Mouse (Mus musculus): ENCODE results near the gene Zfp277. TPM values are rescaled to one million over a fixed set of nuclear protein-coding genes. Genes with fewer than 3 reads are reported as not detected.

Zfp277 gene
- polyA plus RNA-seq, 1 experiment from 2014 or later: 38.9 TPM

DNA sequence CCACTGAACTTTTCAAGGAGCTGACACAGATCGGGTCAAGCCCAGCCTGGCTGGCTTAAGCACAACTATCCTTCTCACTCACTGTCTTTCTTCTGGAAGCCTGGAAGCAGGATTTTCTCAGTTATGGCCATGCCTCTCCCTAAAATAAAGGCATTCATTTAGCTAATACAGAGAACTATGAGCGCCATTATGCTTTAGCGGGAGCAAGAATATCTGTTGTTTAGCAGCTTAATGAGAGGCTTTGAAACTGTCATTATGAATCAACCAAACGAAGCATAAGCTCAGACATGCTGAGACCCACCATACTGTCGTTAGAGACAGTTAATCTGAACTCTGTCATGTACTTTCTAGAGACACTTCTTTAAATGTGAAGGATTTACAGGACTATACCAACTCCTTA, 120.9 kb downstream of the Zfp277 start:
- no peaks in the 10 kb centered on the region for H3K27me3 ChIP-seq (ENCODE audit: insufficient read depth, poor library complexity, severe bottlenecking)
- H3K4me3 ChIP-seq: no peak overlapping the region
- WGBS: 85% methylated on average over 5 of the region's 5 CpGs
- no peak for DNase-seq (ENCODE audit: low spot score)
- H3K4me1 ChIP-seq: 0 out of 2 replicates have a peak, but pooled peaks cover 3% of the 10 kb centered on the region
- no peak overlapping the region for H3K27ac ChIP-seq
- H3K36me3 ChIP-seq: peaks cover 12% of the 10 kb centered on the region
- H3K9me3 ChIP-seq: no peaks in the 10 kb centered on the region

DNA sequence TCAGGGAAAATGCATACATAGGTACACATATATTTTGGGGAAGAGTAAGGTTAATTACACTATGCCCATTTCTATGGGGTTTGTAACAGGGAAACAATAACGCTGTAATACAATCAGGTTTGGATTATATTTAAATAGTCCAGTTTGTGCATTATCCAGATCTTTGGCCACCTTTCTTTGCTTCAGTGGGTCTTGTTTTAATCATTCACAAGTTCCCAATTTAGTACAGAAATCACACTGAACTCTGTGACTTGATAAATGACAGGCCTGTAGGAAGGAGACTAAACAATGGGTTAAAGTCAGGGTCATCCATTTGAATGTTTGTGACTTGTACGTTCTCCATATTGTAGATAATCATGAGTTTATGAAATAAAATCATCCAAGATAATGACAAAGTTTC, 130.6 kb downstream of the Zfp277 start:
- Histone ChIP-seq H3K4me3 (no peak overlapping the region), H3K27ac (no peak overlapping the region), H3K9me3 (no peaks in the 10 kb centered on the region), H3K27me3 (ENCODE audit: insufficient read depth, poor library complexity, severe bottlenecking) (no peaks in the 10 kb centered on the region), H3K4me1 (0 out of 2 replicates have a peak, but pooled peaks cover 3% of the 10 kb centered on the region), H3K36me3 (peaks cover 8% of the 10 kb centered on the region; the same call in 1 of the 2 replicates)
- WGBS: 76% methylated on average over 2 of the region's 2 CpGs
- no peak for DNase-seq (ENCODE audit: low spot score)

- H3K4me3 ChIP-seq: no peak overlapping the region
These were observed 141.7 kb downstream of the Zfp277 start for GRCm38 (mm10) chr12:40303960-40304359.

DNA sequence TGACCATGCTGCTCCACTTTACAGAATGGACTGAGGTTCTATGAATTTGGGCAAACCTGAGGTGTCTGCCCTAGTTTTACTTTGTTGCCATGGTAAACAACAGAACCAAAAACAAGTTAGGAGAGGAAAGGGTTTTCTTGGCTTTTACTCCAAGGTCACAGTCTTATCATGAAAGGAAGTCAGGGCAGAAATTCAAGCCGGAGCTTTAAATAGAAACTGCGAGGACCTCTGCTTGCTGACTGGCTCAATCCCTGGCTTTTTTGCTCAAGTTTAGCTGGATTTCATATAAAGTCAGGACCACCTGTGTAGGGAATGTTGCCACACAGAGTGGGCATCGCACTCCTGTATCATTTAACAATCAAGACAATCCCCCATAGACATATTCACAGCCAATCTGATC, 147.1 kb downstream of the Zfp277 start:
- Histone ChIP-seq H3K4me3 (no peak overlapping the region), H3K4me1 (no peaks in the 10 kb centered on the region), H3K27ac (no peak overlapping the region), H3K27me3 (ENCODE audit: insufficient read depth, poor library complexity, severe bottlenecking) (no peaks in the 10 kb centered on the region), H3K9me3 (no peaks in the 10 kb centered on the region), H3K36me3 (no peaks in the 10 kb centered on the region)
- 49% methylated on average over 3 of the region's 3 CpGs for WGBS
- DNase-seq (ENCODE audit: low spot score): no peak

More at GRCm38 (mm10) chr12:40303960-40304359, 141.7 kb downstream of the Zfp277 start:
- no peak for DNase-seq (ENCODE audit: low spot score)
- Histone ChIP-seq H3K27me3 (ENCODE audit: insufficient read depth, poor library complexity, severe bottlenecking) (no peaks in the 10 kb centered on the region), H3K4me1 (no peaks in the 10 kb centered on the region), H3K27ac (no peak overlapping the region), H3K36me3 (no peaks in the 10 kb centered on the region), H3K9me3 (no peaks in the 10 kb centered on the region)
- WGBS: 72% methylated on average over 6 of the region's 6 CpGs

- H3K27ac ChIP-seq: no peak overlapping the region
- 84% methylated on average over 4 of the region's 4 CpGs for WGBS
- peaks cover 12% of the 10 kb centered on the region for H3K9me3 ChIP-seq
- DNase-seq (ENCODE audit: low spot score): no peak
- H3K36me3 ChIP-seq: no peaks in the 10 kb centered on the region
- H3K27me3 ChIP-seq (ENCODE audit: insufficient read depth, poor library complexity, severe bottlenecking): no peaks in the 10 kb centered on the region
- no peaks in the 10 kb centered on the region for H3K4me1 ChIP-seq
- no peak overlapping the region for H3K4me3 ChIP-seq
These were observed 159.2 kb downstream of the Zfp277 start for GRCm38 (mm10) chr12:40286539-40286938.

- H3K9me3 ChIP-seq: no peaks in the 10 kb centered on the region
- no peaks in the 10 kb centered on the region for H3K36me3 ChIP-seq
- no peaks in the 10 kb centered on the region for H3K4me1 ChIP-seq
- H3K27me3 ChIP-seq (ENCODE audit: insufficient read depth, poor library complexity, severe bottlenecking): no peaks in the 10 kb centered on the region
- no peak overlapping the region for H3K27ac ChIP-seq
- no peak for DNase-seq (ENCODE audit: low spot score)
- WGBS: 88% methylated on average over 4 of the region's 4 CpGs
- no peak overlapping the region for H3K4me3 ChIP-seq
These were observed 164.9 kb downstream of the Zfp277 start for GRCm38 (mm10) chr12:40280596-40281325.

- Histone ChIP-seq H3K27ac (no peak overlapping the region), H3K27me3 (ENCODE audit: insufficient read depth, poor library complexity, severe bottlenecking) (no peaks in the 10 kb centered on the region), H3K4me3 (no peak overlapping the region), H3K9me3 (no peaks in the 10 kb centered on the region), H3K36me3 (no peaks in the 10 kb centered on the region), H3K4me1 (no peaks in the 10 kb centered on the region)
- DNase-seq (ENCODE audit: low spot score): no peak
- 85% methylated on average over 3 of the region's 3 CpGs for WGBS
These were observed 168.1 kb downstream of the Zfp277 start for GRCm38 (mm10) chr12:40277581-40277980.

GRCm38 (mm10) chr12:40274931-40275330, 170.8 kb downstream of the Zfp277 start:
- Histone ChIP-seq H3K9me3 (no peaks in the 10 kb centered on the region), H3K4me3 (no peak overlapping the region), H3K36me3 (no peaks in the 10 kb centered on the region), H3K27me3 (ENCODE audit: insufficient read depth, poor library complexity, severe bottlenecking) (no peaks in the 10 kb centered on the region), H3K27ac (no peak overlapping the region), H3K4me1 (no peaks in the 10 kb centered on the region)
- DNase-seq (ENCODE audit: low spot score): no peak

GRCm38 (mm10) chr12:40273339-40273738, 172.4 kb downstream of the Zfp277 start:
- no peak for DNase-seq (ENCODE audit: low spot score)
- 61% methylated on average over 4 of the region's 4 CpGs for WGBS
- no peaks in the 10 kb centered on the region for H3K4me1 ChIP-seq
- no peaks in the 10 kb centered on the region for H3K9me3 ChIP-seq
- no peaks in the 10 kb centered on the region for H3K27me3 ChIP-seq (ENCODE audit: insufficient read depth, poor library complexity, severe bottlenecking)
- H3K27ac ChIP-seq: no peak overlapping the region
- H3K4me3 ChIP-seq: no peak overlapping the region
- H3K36me3 ChIP-seq: no peaks in the 10 kb centered on the region

- no peaks in the 10 kb centered on the region for H3K27me3 ChIP-seq (ENCODE audit: insufficient read depth, poor library complexity, severe bottlenecking)
- no peak overlapping the region for H3K27ac ChIP-seq
- no peaks in the 10 kb centered on the region for H3K36me3 ChIP-seq
- no peak overlapping the region for H3K4me3 ChIP-seq
- no peaks in the 10 kb centered on the region for H3K4me1 ChIP-seq
- WGBS: 90% methylated on average over 4 of the region's 4 CpGs
- DNase-seq (ENCODE audit: low spot score): no peak
- no peaks in the 10 kb centered on the region for H3K9me3 ChIP-seq
These were observed 173.0 kb downstream of the Zfp277 start for GRCm38 (mm10) chr12:40272710-40273109.

GRCm38 (mm10) chr12:40268313-40268712, 177.4 kb downstream of the Zfp277 start:
- H3K9me3 ChIP-seq: no peaks in the 10 kb centered on the region
- no peak overlapping the region for H3K27ac ChIP-seq
- H3K4me1 ChIP-seq: no peaks in the 10 kb centered on the region
- DNase-seq (ENCODE audit: low spot score): no peak
- H3K36me3 ChIP-seq: no peaks in the 10 kb centered on the region
- 69% methylated on average over 2 of the region's 2 CpGs for WGBS
- H3K27me3 ChIP-seq (ENCODE audit: insufficient read depth, poor library complexity, severe bottlenecking): no peaks in the 10 kb centered on the region
- H3K4me3 ChIP-seq: no peak overlapping the region
